Mouse (Mus musculus): ENCODE measurements around the gene Gm10644. TPM values are rescaled to one million over a fixed set of nuclear protein-coding genes. Genes with fewer than 3 reads are reported as not detected.

The Gm10644 gene
- 0.10 to 0.58 TPM in 2 of 3 replicates, not detected in the other for total RNA-seq (2017)

GRCm38 (mm10) chr8:83955106-83955957 is at the start of gene Gm10644, which contains the start of gene Asf1b:
Gene Gm10644 (minus strand): TSS chr8:83955205.
Gene Asf1b (plus strand): TSS chr8:83955507.
- ATAC-seq (replicated peaks; ENCODE audit: insufficient number of reproducible peaks, low FRiP score, low TSS enrichment, poor library complexity, severe bottlenecking): peak; percentile 95

GRCm38 (mm10) chr8:84004533-84005201 is 49.7 kb upstream of the Gm10644 start:
- ATAC-seq (replicated peaks; ENCODE audit: insufficient number of reproducible peaks, low FRiP score, low TSS enrichment, poor library complexity, severe bottlenecking): peak; percentile 97

GRCm38 (mm10) chr8:84003612-84004246 is 48.7 kb upstream of the Gm10644 start:
- no peak for ATAC-seq (replicated peaks; ENCODE audit: insufficient number of reproducible peaks, low FRiP score, low TSS enrichment, poor library complexity, severe bottlenecking)

GRCm38 (mm10) chr8:84002957-84003611 is 48.1 kb upstream of the Gm10644 start:
- ATAC-seq (replicated peaks; ENCODE audit: insufficient number of reproducible peaks, low FRiP score, low TSS enrichment, poor library complexity, severe bottlenecking): no peak

- ATAC-seq (replicated peaks; ENCODE audit: insufficient number of reproducible peaks, low FRiP score, low TSS enrichment, poor library complexity, severe bottlenecking): no peak
Observed at GRCm38 (mm10) chr8:84001281-84002000, 46.4 kb upstream of the Gm10644 start, which contains the start of gene 1700067K01Rik. Gene 1700067K01Rik (plus strand): TSS chr8:84001502.

GRCm38 (mm10) chr8:83999825-84000224 is 44.8 kb upstream of the Gm10644 start:
- no peak for ATAC-seq (replicated peaks; ENCODE audit: insufficient number of reproducible peaks, low FRiP score, low TSS enrichment, poor library complexity, severe bottlenecking)

- ATAC-seq (replicated peaks; ENCODE audit: insufficient number of reproducible peaks, low FRiP score, low TSS enrichment, poor library complexity, severe bottlenecking): no peak
Observed at GRCm38 (mm10) chr8:83999057-83999705, 44.2 kb upstream of the Gm10644 start.

GRCm38 (mm10) chr8:83998231-83999056 is 43.4 kb upstream of the Gm10644 start:
- ATAC-seq (replicated peaks; ENCODE audit: insufficient number of reproducible peaks, low FRiP score, low TSS enrichment, poor library complexity, severe bottlenecking): 0 out of 2 replicates have a peak, but pooled peaks have one; percentile 7

- no peak for ATAC-seq (replicated peaks; ENCODE audit: insufficient number of reproducible peaks, low FRiP score, low TSS enrichment, poor library complexity, severe bottlenecking)
Observed at GRCm38 (mm10) chr8:83997511-83998141, 42.6 kb upstream of the Gm10644 start, which contains the start of gene Samd1. Gene Samd1 (plus strand): TSS chr8:83997672.

- 0 out of 2 replicates have a peak, but pooled peaks have one; percentile 24 for ATAC-seq (replicated peaks; ENCODE audit: insufficient number of reproducible peaks, low FRiP score, low TSS enrichment, poor library complexity, severe bottlenecking)
Observed at GRCm38 (mm10) chr8:83996567-83997505, 41.8 kb upstream of the Gm10644 start.

GRCm38 (mm10) chr8:83995973-83996372 is 41.0 kb upstream of the Gm10644 start:
- ATAC-seq (replicated peaks; ENCODE audit: insufficient number of reproducible peaks, low FRiP score, low TSS enrichment, poor library complexity, severe bottlenecking): no peak

- ATAC-seq (replicated peaks; ENCODE audit: insufficient number of reproducible peaks, low FRiP score, low TSS enrichment, poor library complexity, severe bottlenecking): no peak
Observed at GRCm38 (mm10) chr8:83994030-83994429, 39.0 kb upstream of the Gm10644 start.

- ATAC-seq (replicated peaks; ENCODE audit: insufficient number of reproducible peaks, low FRiP score, low TSS enrichment, poor library complexity, severe bottlenecking): no peak
Observed at GRCm38 (mm10) chr8:83992488-83992887, 37.5 kb upstream of the Gm10644 start.

GRCm38 (mm10) chr8:83990170-83990569 is 35.2 kb upstream of the Gm10644 start:
- ATAC-seq (replicated peaks; ENCODE audit: insufficient number of reproducible peaks, low FRiP score, low TSS enrichment, poor library complexity, severe bottlenecking): no peak

- peak; percentile 48; the same call in 1 of the 2 replicates for ATAC-seq (replicated peaks; ENCODE audit: insufficient number of reproducible peaks, low FRiP score, low TSS enrichment, poor library complexity, severe bottlenecking)
Observed at GRCm38 (mm10) chr8:83989243-83989642, 34.2 kb upstream of the Gm10644 start.
